Mouse (Mus musculus): ENCODE data around the gene Klk1b8.

DNA sequence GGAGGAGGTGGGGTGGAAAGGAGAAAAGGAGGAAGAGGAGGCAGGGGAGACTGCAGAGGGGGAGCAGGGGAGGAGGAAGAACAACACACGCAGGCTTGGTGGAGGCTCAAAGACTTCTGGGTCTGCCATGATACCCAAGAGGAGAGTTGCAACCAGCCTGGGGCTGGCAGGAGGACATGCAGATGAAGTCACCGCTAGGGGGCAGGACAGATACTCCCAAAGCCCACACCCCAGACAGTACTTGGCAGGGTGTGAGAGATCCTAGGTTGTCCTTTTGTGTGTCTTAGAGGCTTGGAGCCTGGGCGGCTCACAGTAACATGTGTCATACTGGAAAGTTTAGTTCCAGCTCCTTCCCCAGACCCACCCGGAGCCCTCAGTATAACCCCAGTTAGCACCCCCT is 21.9 kb upstream of the Klk1b8 start:
- TF ChIP-seq CTCF (IDR thresholded peaks at IDR 0.05; ENCODE audit: insufficient read depth, low read depth, low read length) (no peak), POLR2A (IDR thresholded peaks at IDR 0.05; ENCODE audit: insufficient read depth, low read depth, low read length) (no peak)
